Mouse (Mus musculus): Measurements from ENCODE around the gene Krtap5-4. TPM values are rescaled to one million over a fixed set of nuclear protein-coding genes. Genes with fewer than 3 reads are reported as not detected.

Gene Krtap5-4
- polyA plus RNA-seq, 1 experiment, result not detected

GRCm38 (mm10) chr7:142347542-142347941 lies 44.2 kb downstream of the Krtap5-4 start:
- Histone ChIP-seq H3K4me2 (ENCODE audit: low read depth) (no peak overlapping the region), H3ac (ENCODE audit: control insufficient read depth, insufficient read length) (no peak overlapping the region), H3K4me3 (no peak overlapping the region), H3K36me3 (ENCODE audit: control insufficient read depth, insufficient read depth) (no peaks in the 10 kb centered on the region), H3K27me3 (ENCODE audit: control insufficient read depth, insufficient read depth, insufficient read length) (no peaks in the 10 kb centered on the region), H3K79me2 (ENCODE audit: control insufficient read depth, insufficient read depth) (no peaks in the 10 kb centered on the region)
- TF ChIP-seq POLR2A (IDR thresholded peaks at IDR 0.05; ENCODE audit: insufficient read length, low read depth) (no peak), MYOG (IDR thresholded peaks at IDR 0.05; ENCODE audit: control insufficient read depth in 1 of 3, insufficient read depth in 1 of 3, insufficient read length in 2 of 3, low read depth in 2 of 3) (no peak), MAX (IDR thresholded peaks at IDR 0.05; ENCODE audit: low read depth) (no peak), POLR2AphosphoS2 (IDR thresholded peaks at IDR 0.05; ENCODE audit: insufficient read length, low read depth) (no peak), TCF3 (IDR thresholded peaks at IDR 0.05; ENCODE audit: insufficient read length, low read depth) (no peak), E2F4 (IDR thresholded peaks at IDR 0.05; ENCODE audit: insufficient read depth) (no peak), CEBPB (IDR thresholded peaks at IDR 0.05; ENCODE audit: insufficient read depth, poor library complexity, severe bottlenecking) (no peak), USF1 (IDR thresholded peaks at IDR 0.05; ENCODE audit: low read depth) (no peak), SRF (IDR thresholded peaks at IDR 0.05; ENCODE audit: control insufficient read depth, insufficient read length, low read depth) (no peak), REST (IDR thresholded peaks at IDR 0.05; ENCODE audit: insufficient read depth, insufficient read length) (no peak), TCF12 (IDR thresholded peaks at IDR 0.05; ENCODE audit: insufficient read depth, poor library complexity, severe bottlenecking) (no peak)

- no peak overlapping the region for H3K4me3 ChIP-seq
Measured at GRCm38 (mm10) chr7:142349308-142349961, 46.1 kb downstream of the Krtap5-4 start.

GRCm38 (mm10) chr7:142351569-142351968 lies 48.2 kb downstream of the Krtap5-4 start:
- H3ac ChIP-seq (ENCODE audit: control insufficient read depth, insufficient read length), result no peak overlapping the region

More at GRCm38 (mm10) chr7:142349308-142349961, 46.1 kb downstream of the Krtap5-4 start:
- Histone ChIP-seq H3ac (ENCODE audit: control insufficient read depth, insufficient read length) (no peak overlapping the region), H3K79me2 (ENCODE audit: control insufficient read depth, insufficient read depth) (no peaks in the 10 kb centered on the region), H3K4me2 (ENCODE audit: low read depth) (peak overlapping the region; percentile 52), H3K36me3 (ENCODE audit: control insufficient read depth, insufficient read depth) (no peaks in the 10 kb centered on the region), H3K27me3 (ENCODE audit: control insufficient read depth, insufficient read depth, insufficient read length) (no peaks in the 10 kb centered on the region)
- TF ChIP-seq USF1 (IDR thresholded peaks at IDR 0.05; ENCODE audit: low read depth) (no peak), TCF12 (IDR thresholded peaks at IDR 0.05; ENCODE audit: insufficient read depth, poor library complexity, severe bottlenecking) (no peak), CEBPB (IDR thresholded peaks at IDR 0.05; ENCODE audit: insufficient read depth, poor library complexity, severe bottlenecking) (no peak), MYOD1 (IDR thresholded peaks at IDR 0.05; ENCODE audit: control insufficient read depth in 1 of 3, insufficient read length in 2 of 3, low read depth in 2 of 3) (peak in 1 of 3 experiments; percentile 40), REST (IDR thresholded peaks at IDR 0.05; ENCODE audit: insufficient read depth, insufficient read length) (no peak), MYOG (IDR thresholded peaks at IDR 0.05; ENCODE audit: control insufficient read depth in 1 of 3, insufficient read depth in 1 of 3, insufficient read length in 2 of 3, low read depth in 2 of 3) (peak in 1 of 3 experiments; percentile 43), MAX (IDR thresholded peaks at IDR 0.05; ENCODE audit: low read depth) (no peak), POLR2A (IDR thresholded peaks at IDR 0.05; ENCODE audit: insufficient read length, low read depth) (no peak), TCF3 (IDR thresholded peaks at IDR 0.05; ENCODE audit: insufficient read length, low read depth) (no peak)

GRCm38 (mm10) chr7:142353854-142354253 lies 50.5 kb downstream of the Krtap5-4 start:
- no peak overlapping the region for H3K4me3 ChIP-seq
- no peak overlapping the region for H3K4me2 ChIP-seq (ENCODE audit: low read depth)
- H3K79me2 ChIP-seq (ENCODE audit: control insufficient read depth, insufficient read depth), result no peaks in the 10 kb centered on the region
- H3ac ChIP-seq (ENCODE audit: control insufficient read depth, insufficient read length), result no peak overlapping the region
- no peaks in the 10 kb centered on the region for H3K36me3 ChIP-seq (ENCODE audit: control insufficient read depth, insufficient read depth)
- TF ChIP-seq POLR2AphosphoS2 (IDR thresholded peaks at IDR 0.05; ENCODE audit: insufficient read length, low read depth) (no peak), MYOD1 (IDR thresholded peaks at IDR 0.05; ENCODE audit: control insufficient read depth in 1 of 3, insufficient read length in 2 of 3, low read depth in 2 of 3) (no peak)
- no peaks in the 10 kb centered on the region for H3K27me3 ChIP-seq (ENCODE audit: control insufficient read depth, insufficient read depth, insufficient read length)

More at GRCm38 (mm10) chr7:142351569-142351968, 48.2 kb downstream of the Krtap5-4 start:
- no peak for TF ChIP-seq TCF12 (IDR thresholded peaks at IDR 0.05; ENCODE audit: insufficient read depth, poor library complexity, severe bottlenecking)
- no peak for TF ChIP-seq TCF3 (IDR thresholded peaks at IDR 0.05; ENCODE audit: insufficient read length, low read depth)
- no peak for TF ChIP-seq POLR2AphosphoS2 (IDR thresholded peaks at IDR 0.05; ENCODE audit: insufficient read length, low read depth)
- no peak for TF ChIP-seq POLR2A (IDR thresholded peaks at IDR 0.05; ENCODE audit: insufficient read length, low read depth)
- no peak for TF ChIP-seq CEBPB (IDR thresholded peaks at IDR 0.05; ENCODE audit: insufficient read depth, poor library complexity, severe bottlenecking)
- no peak for TF ChIP-seq MAX (IDR thresholded peaks at IDR 0.05; ENCODE audit: low read depth)
- no peak for TF ChIP-seq MYOD1 (IDR thresholded peaks at IDR 0.05; ENCODE audit: control insufficient read depth in 1 of 3, insufficient read length in 2 of 3, low read depth in 2 of 3)
- no peak for TF ChIP-seq SRF (IDR thresholded peaks at IDR 0.05; ENCODE audit: control insufficient read depth, insufficient read length, low read depth)
- TF ChIP-seq USF1 (IDR thresholded peaks at IDR 0.05; ENCODE audit: low read depth), result no peak
- TF ChIP-seq MYOG (IDR thresholded peaks at IDR 0.05; ENCODE audit: control insufficient read depth in 1 of 3, insufficient read depth in 1 of 3, insufficient read length in 2 of 3, low read depth in 2 of 3), result no peak
- no peak for TF ChIP-seq E2F4 (IDR thresholded peaks at IDR 0.05; ENCODE audit: insufficient read depth)
- H3K36me3 ChIP-seq (ENCODE audit: control insufficient read depth, insufficient read depth), result no peaks in the 10 kb centered on the region
- no peaks in the 10 kb centered on the region for H3K27me3 ChIP-seq (ENCODE audit: control insufficient read depth, insufficient read depth, insufficient read length)
- no peak overlapping the region for H3K4me2 ChIP-seq (ENCODE audit: low read depth)
- H3K79me2 ChIP-seq (ENCODE audit: control insufficient read depth, insufficient read depth), result no peaks in the 10 kb centered on the region
- H3K4me3 ChIP-seq, result no peak overlapping the region

Other genes with a start within 250 kb of the Krtap5-4 start
- gene Mob2, start 242.5 kb upstream of the Krtap5-4 start, polyA plus RNA-seq (2012; fragmentation: generic; extraction: Trizol), result 39.2 TPM
- gene Dusp8, start 207.7 kb upstream of the Krtap5-4 start, polyA plus RNA-seq (2012; fragmentation: generic; extraction: Trizol), result 9.1 TPM
- gene Gm45618, start 182.8 kb upstream of the Krtap5-4 start, polyA plus RNA-seq (2012; fragmentation: generic; extraction: Trizol), result not detected
- not detected for gene Gm39115, start 167.5 kb upstream of the Krtap5-4 start, polyA plus RNA-seq (2012; fragmentation: generic; extraction: Trizol)
- gene Gm45337, start 158.9 kb upstream of the Krtap5-4 start, polyA plus RNA-seq (2012; fragmentation: generic; extraction: Trizol), result not detected
- not detected for gene Gm29735, start 146.4 kb upstream of the Krtap5-4 start, polyA plus RNA-seq (2012; fragmentation: generic; extraction: Trizol)
- gene Gm4553, start 137.8 kb upstream of the Krtap5-4 start, polyA plus RNA-seq (2012; fragmentation: generic; extraction: Trizol), result not detected
- gene Krtap5-2, start 127.5 kb upstream of the Krtap5-4 start, polyA plus RNA-seq (2012; fragmentation: generic; extraction: Trizol), result not detected
- gene Gm10153, start 113.2 kb upstream of the Krtap5-4 start, polyA plus RNA-seq (2012; fragmentation: generic; extraction: Trizol), result not detected
- not detected for gene Krtap5-3, start 102.2 kb upstream of the Krtap5-4 start, polyA plus RNA-seq (2012; fragmentation: generic; extraction: Trizol)
- gene Gm7579, start 91.7 kb upstream of the Krtap5-4 start, polyA plus RNA-seq (2012; fragmentation: generic; extraction: Trizol), result not detected
- not detected for gene Krtap5-5, start 73.6 kb upstream of the Krtap5-4 start, polyA plus RNA-seq (2012; fragmentation: generic; extraction: Trizol)
- gene Gm40460, start 62.5 kb upstream of the Krtap5-4 start, polyA plus RNA-seq (2012; fragmentation: generic; extraction: Trizol), result not detected
- gene Gm2431, start 45.2 kb upstream of the Krtap5-4 start, polyA plus RNA-seq (2012; fragmentation: generic; extraction: Trizol), result not detected
- gene Gm4559, start 29.2 kb upstream of the Krtap5-4 start, polyA plus RNA-seq (2012; fragmentation: generic; extraction: Trizol), result not detected
- not detected for gene Krtap5-1, start 6.4 kb upstream of the Krtap5-4 start, polyA plus RNA-seq (2012; fragmentation: generic; extraction: Trizol)
- gene Ifitm10, start 70.2 kb downstream of the Krtap5-4 start, polyA plus RNA-seq (2012; fragmentation: generic; extraction: Trizol), result 5.4 TPM
- gene Gm49369, start 79.1 kb downstream of the Krtap5-4 start, polyA plus RNA-seq (2012; fragmentation: generic; extraction: Trizol), result 0.31 TPM
- 887 TPM for gene Ctsd, start 84.5 kb downstream of the Krtap5-4 start, polyA plus RNA-seq (2012; fragmentation: generic; extraction: Trizol)
- gene Syt8, start 131.3 kb downstream of the Krtap5-4 start, polyA plus RNA-seq (2012; fragmentation: generic; extraction: Trizol), result 14.5 TPM
- gene Tnni2, start 138.3 kb downstream of the Krtap5-4 start, polyA plus RNA-seq (2012; fragmentation: generic; extraction: Trizol), result 3,238 TPM
- 298 TPM for gene Lsp1, start 157.3 kb downstream of the Krtap5-4 start, polyA plus RNA-seq (2012; fragmentation: generic; extraction: Trizol)
- 2,107 TPM for gene Tnnt3, start 195.3 kb downstream of the Krtap5-4 start, polyA plus RNA-seq (2012; fragmentation: generic; extraction: Trizol)
- 73.3 TPM for gene Mrpl23, start 229.1 kb downstream of the Krtap5-4 start, polyA plus RNA-seq (2012; fragmentation: generic; extraction: Trizol)